Mouse (Mus musculus) lung, postnatal 0 days (tissue): ENCODE measurements around the gene Slc39a5.

Experiments used
- CTCF ChIP-seq: IDR thresholded peaks from 2 replicates; pipeline ENCODE4 v1.5.1; 2016; ENCODE audit warnings: antibody characterized with exemption, mild to moderate bottlenecking
- EP300 ChIP-seq: IDR thresholded peaks from 2 replicates; pipeline ENCODE4 v1.6.1; 2016; ENCODE audit warnings: antibody characterized with exemption, mild to moderate bottlenecking, control low read depth

GRCm38 (mm10) chr10:128429454-128429853, 28.4 kb upstream of the Slc39a5 start:
- TF ChIP-seq CTCF (no peak), EP300 (no peak)
